Mouse (Mus musculus) 416B (cell line): ENCODE measurements around the gene Coasy.
"Not testable (repeated sequence)": the region's sequence is repeated elsewhere in the genome, so short reads cannot be mapped to it uniquely, and the experiment has no call there.

Experiments
- DNase-seq: peaks from one replicate; pipeline ENCODE4 v3.0.0; 2011; ENCODE audit warnings: low read depth

The Coasy gene

DNA sequence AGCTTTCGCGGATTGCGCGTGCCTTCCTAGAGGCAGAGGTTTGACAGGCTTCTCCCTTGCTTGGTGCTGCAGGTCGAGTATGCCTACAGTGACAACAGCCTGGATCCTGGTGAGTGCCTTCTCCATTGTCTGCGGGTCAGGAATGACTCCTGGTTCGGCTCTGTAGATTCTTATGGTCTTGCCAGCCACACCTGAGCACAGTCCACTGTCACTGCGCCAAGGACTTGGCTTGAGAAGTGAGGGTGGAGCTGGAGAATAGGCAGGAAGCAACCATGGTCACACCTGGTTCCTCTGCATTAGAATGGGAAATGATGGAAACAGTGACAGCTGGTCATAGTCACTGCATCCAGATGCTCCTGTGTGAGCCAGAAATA lies 5.3 kb downstream of the Coasy start:
- peak; percentile 41 for DNase-seq

DNA sequence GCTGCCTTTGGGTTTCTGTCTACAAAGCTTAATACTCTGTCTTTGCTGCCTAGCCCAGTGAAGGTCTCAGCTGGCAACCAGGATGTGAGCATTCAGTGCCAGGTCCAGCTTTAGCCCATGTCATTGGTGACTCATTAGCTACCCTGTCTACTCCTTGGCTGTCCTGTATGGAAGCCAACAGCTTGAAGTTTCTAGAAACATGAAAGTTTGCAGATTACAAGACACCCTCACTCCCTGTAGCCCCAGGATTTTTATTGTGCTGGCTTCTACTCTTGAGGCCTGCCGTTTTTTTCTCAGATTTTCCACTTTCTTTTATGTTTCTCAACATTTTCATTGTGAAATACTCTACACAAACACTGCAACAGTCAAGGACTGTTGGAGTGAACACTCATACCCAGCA lies 7.6 kb downstream of the Coasy start:
- DNase-seq: peak; percentile 66

- DNase-seq: no peak
Observed at GRCm38 (mm10) chr11:101094930-101095313, 12.6 kb downstream of the Coasy start.

DNA sequence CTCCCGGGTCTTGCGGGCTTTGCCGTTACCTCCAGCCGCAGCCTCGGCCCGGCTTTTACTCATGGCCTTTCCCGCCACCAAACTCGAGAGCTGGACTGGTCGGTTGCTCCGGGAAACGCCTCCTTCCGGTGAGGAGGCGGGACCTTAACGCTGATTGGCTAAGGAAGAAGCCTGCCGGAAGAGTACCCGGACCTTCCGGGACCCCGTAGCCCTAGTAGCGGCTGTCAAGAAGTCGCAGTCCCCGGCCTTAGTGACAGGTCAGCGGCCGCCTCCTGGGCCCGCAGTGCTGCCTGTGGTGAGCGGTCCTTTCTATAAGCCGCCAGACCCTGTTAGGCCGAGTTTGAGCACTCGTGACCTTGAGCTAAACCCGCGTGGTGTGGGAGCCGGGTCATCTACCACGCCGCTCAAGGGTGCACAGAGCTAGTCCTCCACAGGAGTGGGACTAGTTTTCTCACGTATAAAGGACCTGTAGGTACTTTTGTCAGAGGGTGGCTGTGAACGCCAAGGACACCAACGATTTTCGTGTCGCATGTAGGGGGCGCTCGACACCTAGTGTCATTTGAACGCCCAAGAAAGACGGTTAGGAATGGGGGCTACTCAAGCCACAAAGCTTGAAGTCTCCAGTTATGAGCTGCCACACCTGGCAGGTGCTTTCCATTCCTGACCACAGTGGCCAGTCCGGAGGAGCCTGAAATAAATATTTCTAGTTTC lies 13.1 kb downstream of the Coasy start, which contains the start of gene Psmc3ip:
Psmc3ip (minus strand) TSS at position 123 of the 711 bp plus-strand sequence.
- peak; percentile 97 for DNase-seq

GRCm38 (mm10) chr11:101098231-101098630 lies 15.9 kb downstream of the Coasy start:
- DNase-seq: no peak

GRCm38 (mm10) chr11:101103011-101103410 lies 20.6 kb downstream of the Coasy start:
- DNase-seq: no peak

- DNase-seq: no peak
Observed at GRCm38 (mm10) chr11:101109351-101109750, 27.0 kb downstream of the Coasy start.

GRCm38 (mm10) chr11:101110708-101111107 lies 28.3 kb downstream of the Coasy start:
- DNase-seq: no peak

DNA sequence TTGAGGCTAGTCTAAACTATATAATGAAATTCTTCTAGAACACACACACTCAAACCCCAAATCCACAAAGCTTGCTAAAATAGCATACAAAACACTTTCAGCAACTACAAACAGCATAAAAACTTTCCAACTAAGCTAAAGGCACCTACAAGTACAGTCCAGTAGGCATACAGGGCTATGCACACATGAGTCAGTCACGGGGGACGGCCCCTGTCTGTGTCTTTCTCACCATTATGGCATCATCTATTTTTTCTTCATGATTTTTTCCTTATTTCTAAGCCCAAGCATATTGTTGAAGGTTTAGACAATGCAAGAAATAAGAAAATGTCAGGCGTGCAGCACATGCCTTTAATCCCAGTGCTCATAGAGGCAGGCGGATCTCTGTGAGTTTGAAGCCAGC lies 28.8 kb downstream of the Coasy start:
- no peak for DNase-seq

GRCm38 (mm10) chr11:101112186-101112585 lies 29.8 kb downstream of the Coasy start:
- DNase-seq: no peak

DNA sequence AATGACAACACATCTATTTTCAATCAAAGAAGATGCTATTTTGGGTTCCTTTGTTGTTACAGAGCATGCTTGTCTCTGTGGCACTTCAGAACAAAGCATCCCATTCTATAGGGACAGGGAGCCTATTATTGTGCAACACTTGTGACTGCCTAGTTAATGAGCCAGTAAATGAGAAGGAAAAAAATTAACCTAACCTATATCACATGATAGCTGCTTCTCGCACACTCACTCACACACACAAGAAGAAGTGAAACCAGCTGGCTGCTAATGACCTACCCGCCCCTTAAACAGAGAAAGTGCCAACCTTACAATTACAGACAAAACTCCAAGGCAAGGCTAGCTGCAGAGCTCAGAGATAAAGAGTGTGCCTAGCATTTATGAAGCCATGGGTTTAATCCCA lies 33.2 kb downstream of the Coasy start:
- no peak for DNase-seq

DNA sequence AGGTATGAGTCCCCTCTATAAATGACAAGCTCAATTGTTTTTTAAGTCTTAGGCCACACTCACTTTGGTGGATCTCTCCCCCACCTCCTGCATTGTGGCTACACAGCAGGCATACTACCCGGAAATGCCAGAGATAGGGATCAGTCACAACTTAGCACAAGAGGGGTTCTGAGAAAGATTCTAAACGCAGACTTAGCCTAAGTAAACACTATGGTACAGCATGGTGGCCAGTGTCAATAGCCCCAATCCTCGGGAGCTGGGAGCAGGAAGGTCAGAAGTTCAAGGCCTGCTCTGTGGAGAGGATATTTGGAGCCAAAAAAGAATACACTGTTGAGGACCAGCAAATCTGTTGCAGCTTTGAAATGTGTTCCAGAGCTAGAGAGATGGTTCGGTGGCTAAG lies 35.7 kb downstream of the Coasy start:
- peak; percentile 61 for DNase-seq

DNA sequence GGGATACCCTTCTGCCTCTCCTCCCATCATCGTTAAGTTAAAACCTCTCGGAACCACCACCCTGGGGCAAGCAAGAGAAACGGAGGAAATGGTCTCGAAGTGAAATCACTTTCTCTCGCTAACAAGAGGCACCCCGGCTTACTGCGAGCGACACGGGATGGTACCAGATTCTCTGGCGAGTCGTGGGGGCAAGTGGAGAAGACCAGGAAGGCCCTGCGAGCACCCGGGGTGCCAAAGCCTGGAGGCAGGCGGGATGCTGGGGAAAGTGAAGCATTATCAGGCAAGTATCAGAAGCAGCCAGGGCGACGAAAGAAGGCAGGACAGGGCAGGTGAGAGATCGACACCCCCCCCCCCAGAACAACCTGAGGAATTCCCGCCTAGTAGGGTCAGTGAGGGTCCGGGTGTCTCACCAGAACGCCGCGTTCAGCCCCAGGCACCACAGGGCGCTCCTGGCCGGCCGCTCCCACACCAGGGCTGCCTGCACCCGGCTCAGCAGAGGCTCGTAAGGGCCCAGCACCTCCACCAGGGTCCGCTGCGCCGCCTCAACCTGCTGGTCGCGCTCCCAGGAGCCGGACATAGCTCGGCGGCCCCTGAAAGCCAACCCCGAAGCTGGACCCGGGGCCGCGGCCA lies 36.9 kb downstream of the Coasy start:
- DNase-seq: no peak

DNA sequence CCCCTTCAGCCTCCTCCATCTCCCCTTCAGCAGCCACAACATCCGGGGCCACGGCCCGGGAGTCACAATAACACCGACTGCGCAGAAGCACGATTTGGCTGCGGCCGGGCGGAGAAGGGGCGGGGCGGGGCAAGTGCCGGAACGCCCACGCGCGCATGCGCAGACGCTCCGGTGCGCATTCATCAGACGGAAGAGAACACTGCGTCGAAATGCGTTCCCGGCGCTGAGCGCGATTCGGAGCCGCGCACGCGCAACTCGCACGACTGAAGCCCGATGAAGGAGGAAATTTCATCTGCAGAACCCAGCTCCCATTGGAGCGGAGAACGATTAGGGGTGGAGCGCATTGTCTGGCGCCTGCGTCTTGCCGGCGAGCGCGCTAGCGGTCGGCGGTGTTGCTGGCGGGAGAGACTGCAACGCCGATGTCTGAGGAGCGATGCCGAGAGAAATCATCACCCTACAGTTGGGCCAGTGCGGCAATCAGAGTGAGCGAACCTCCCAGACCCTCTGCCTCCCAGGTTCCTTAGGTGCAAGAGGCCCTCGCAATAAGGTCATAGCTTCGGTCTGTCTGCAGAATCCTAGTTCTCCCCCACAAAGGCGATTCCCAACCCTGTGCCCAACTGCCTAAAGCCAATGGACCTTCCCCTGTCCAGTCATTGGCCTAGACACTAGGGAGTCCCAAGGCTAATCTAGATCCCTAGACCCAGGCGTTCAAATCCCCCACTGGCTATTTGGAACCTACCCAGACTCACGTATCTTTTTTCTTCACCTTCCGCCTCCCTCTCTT lies 37.6 kb downstream of the Coasy start, which contains the start of the genes Retreg3 and Tubg1:
Retreg3 (minus strand) TSS at position 133 of the 784 bp plus-strand sequence.
Tubg1 (plus strand) TSS at position 178 of the 784 bp plus-strand sequence.
- DNase-seq: peak; percentile 99

GRCm38 (mm10) chr11:101120545-101121188 lies 38.3 kb downstream of the Coasy start:
- no peak for DNase-seq

DNA sequence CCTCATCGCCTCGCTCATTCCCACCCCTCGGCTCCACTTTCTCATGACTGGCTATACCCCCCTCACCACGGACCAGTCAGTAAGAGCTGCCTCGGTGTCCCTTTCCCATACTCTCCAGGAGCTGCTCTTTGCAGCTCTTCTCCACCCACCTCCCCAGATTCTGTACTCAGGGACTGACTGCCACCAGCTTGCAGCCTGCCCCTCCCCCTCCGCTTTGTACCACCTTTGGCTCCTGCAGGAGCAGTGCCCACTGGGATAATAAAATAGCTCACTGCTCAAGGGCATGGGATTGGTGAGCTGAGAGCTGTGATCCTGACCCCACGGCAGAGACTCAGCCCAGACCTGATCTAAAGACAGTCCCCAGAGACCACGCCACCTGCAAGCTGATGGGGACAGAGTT lies 42.1 kb downstream of the Coasy start:
- DNase-seq: not testable (repeated sequence)

- DNase-seq: not testable (repeated sequence)
Observed at GRCm38 (mm10) chr11:101125008-101125407, 42.6 kb downstream of the Coasy start.

- peak; percentile 37 for DNase-seq
Observed at GRCm38 (mm10) chr11:101127075-101127474, 44.7 kb downstream of the Coasy start.

DNA sequence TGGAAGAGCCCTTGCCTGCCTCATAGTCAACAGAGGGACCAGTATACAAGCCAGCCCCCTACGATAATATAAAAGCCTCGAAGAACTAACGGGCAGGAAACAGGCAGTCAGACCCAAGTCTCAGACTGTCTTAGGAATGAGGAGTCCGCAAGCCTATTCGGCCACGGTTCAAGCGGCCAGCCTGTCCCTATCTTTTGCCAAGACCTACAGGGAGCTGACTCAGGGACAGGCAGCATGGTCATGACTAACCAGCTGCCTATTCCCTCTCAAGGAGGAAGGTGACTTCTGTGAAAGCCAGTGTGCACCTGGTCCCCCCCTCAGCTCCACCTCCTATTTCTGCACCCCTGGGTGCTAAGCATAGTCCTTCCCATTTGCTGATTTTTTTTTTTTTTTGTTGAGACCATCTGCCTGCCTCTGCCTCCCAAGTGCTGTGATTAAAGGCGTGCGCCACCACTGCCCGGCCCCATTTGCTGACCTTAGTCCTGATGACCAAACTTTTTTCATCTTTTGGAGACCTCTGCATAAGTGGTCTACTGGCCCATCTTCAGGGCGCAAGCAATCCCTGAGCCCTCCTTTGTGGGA lies 46.7 kb downstream of the Coasy start:
- no peak for DNase-seq

- no peak for DNase-seq
Observed at GRCm38 (mm10) chr11:101130056-101130756, 47.8 kb downstream of the Coasy start.

GRCm38 (mm10) chr11:101131187-101131586 lies 48.8 kb downstream of the Coasy start:
- peak; percentile 37 for DNase-seq
